Mouse (Mus musculus): ENCODE data around the gene Macrod2.

Macrod2 gene

DNA sequence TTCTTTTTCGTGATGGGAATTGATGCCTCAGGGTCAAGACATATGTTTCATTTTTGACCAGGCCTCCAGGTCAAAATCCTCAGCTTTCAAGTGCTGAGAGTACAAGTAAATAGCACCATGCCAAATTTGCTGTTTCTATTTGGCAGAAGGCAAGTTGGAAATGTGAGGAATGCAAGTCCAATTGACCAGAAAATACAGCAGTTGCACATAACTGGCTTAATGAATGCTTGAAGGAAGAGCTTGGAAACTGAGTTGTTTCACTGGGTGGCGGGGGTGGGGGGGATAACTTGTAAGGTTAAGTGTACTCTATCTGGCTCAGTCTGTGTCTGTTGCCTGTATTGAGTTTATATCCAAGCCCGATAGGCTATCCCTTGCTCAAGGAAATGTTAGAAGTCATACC lies 913.3 kb downstream of the Macrod2 start:
- no peak for DNase-seq (ENCODE audit: low spot score)

- no peak for DNase-seq (ENCODE audit: low spot score)
Measured at GRCm38 (mm10) chr2:141312136-141312948, 917.2 kb downstream of the Macrod2 start.

- DNase-seq (ENCODE audit: low spot score) = no peak
Measured at GRCm38 (mm10) chr2:141315349-141315748, 920.2 kb downstream of the Macrod2 start.

DNA sequence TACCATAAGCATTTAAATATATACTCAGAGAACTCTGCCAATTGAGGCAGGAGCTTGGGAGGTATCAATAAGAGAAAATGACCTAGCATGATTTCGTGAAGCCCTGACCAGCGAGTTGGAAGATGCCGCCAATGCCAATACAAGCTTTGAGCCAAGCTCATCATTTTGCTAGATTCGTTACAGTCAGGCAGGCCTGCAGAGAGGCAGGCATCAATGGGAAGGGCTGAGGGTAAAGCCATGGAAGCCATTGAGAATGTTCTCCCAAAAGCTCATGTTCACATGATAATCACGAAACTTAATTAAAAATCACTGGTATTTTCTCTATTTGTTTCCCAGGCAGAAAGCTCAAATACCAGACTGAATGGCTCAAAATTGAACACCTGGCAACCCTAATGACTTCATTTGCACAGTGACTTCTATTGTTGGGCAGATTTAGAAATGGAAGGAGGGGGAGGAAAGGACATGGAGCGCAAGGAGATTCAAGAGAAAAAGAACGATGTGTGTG lies 928.9 kb downstream of the Macrod2 start:
- DNase-seq (ENCODE audit: low spot score) = no peak

GRCm38 (mm10) chr2:141327296-141327695 lies 932.2 kb downstream of the Macrod2 start:
- peak; percentile 7 for DNase-seq (ENCODE audit: low spot score)

GRCm38 (mm10) chr2:141337708-141338107 lies 942.6 kb downstream of the Macrod2 start:
- DNase-seq (ENCODE audit: low spot score) = no peak

DNA sequence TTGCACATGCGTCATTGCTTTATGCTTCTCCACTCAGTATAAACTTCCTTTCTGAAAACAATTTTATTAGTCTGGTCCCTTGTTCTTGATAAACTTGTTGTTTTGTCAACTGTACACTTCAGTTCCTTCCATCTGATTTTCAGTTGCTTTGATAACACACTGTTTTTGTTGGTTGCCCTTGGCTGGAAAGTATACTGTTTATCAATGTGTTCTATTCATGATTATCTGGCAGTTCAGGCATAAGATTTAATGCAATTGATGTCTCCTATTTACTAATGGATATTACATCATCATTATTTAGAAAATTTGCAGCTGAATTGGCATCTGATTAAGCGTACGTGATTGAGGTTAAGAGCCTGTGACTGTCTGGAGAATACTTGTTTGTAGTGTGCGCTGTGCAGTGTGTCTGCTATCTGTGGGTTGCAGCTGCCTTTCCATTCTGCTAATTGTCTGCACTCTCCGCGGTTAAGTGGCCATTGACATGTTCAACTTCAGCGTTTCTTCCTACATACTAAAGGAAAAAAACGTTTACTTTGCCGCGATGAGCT lies 949.0 kb downstream of the Macrod2 start:
- no peak for DNase-seq (ENCODE audit: low spot score)

DNA sequence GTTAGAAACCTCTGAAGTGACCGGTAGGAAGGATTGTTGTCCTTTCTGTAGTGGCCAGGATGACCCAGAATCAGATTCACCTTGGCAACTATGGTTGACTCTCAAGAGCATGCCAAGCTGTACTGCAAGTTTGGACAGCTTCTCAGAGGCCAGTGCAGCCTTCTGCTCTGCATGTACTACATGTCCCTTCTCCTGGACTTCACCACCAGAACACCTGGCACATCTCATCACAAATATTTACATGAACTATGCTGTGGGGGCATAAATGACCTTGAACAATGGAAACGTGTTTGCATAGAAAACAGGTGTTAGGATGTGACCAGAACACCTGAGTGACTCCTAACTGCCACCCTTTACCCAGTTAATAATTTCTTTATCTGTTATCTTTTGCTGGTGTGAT lies 957.5 kb downstream of the Macrod2 start:
- DNase-seq (ENCODE audit: low spot score) = no peak

DNA sequence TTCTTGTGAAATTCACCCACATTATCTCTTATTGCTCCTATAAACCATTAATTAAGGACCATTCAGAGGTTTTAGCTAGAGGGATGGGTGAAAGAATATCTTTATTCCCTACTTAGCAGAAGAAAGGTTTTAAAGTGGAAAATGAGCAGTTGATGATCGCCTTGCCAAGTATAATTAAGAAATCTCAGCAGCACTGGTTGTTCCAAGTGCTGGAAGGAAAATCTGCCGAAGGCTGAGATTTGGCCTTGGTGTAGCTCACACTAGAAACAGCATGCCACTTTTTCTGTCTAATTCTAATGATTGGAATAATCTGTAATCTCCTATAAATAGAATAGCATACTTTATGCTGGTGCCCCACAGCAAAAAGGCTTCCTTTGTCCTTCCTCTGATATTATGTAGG lies 993.5 kb downstream of the Macrod2 start:
- no peak for DNase-seq (ENCODE audit: low spot score)

DNA sequence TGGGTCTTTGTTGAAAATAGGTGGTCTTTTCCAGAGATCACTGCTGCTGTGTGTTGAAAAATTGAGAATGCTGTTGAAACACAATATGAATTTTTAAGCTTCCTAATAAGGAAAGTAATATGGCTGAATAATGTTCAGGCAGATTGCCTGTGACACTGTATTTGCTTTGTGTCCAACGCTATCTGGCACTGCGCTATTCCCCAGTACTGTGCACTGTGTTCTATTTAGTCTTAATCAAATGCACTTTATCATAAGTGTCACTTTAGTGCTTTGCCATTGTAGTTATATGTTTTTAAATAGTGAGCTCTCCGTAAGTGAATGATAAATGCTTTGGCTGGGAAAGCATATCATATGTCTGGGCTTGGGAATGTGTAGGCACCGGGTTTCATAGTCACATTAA lies 996.1 kb downstream of the Macrod2 start:
- DNase-seq (ENCODE audit: low spot score) = no peak

DNA sequence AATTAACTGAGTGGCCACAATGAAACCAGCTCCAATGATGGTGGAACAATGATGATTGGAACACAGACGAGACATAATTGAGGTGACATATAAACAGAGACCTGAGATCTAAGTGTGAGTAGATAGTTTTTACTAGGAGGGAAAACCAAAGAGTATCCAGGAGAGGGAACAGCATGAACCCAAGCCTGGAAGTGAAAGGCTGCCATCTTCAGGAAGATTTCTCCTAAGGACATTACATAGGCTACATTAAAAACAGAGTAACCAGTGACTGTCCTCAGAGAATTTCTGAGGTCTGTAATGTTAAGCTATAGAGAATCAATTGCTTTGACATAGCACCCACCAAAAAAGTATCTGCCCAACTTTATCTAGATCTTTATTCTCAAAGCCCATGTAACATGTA lies 999.7 kb downstream of the Macrod2 start:
- no peak for DNase-seq (ENCODE audit: low spot score)

GRCm38 (mm10) chr2:141408766-141409165 lies 1013.7 kb downstream of the Macrod2 start:
- no peak for DNase-seq (ENCODE audit: low spot score)

GRCm38 (mm10) chr2:141416436-141416835 lies 1021.3 kb downstream of the Macrod2 start:
- DNase-seq (ENCODE audit: low spot score) = no peak

GRCm38 (mm10) chr2:141416855-141417544 lies 1021.9 kb downstream of the Macrod2 start:
- DNase-seq (ENCODE audit: low spot score) = no peak

DNA sequence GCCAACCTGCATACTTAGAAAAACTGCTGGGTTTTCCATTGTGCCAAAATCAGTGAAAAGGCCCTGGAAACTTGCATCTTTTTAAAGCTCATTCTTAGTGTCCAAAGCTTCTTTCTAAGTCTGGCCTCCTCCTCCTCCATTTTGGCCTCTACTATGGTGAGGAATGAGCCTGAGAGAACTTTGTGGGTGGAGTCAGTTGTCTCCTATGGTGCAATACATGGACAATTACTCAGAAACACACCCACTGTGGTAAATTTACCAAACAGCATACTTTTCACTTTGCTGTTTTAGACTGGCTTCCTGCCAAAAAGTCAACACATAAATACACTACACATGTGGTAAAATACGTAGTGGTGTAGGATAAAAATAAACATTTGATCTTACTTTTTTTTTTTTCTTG lies 1024.7 kb downstream of the Macrod2 start:
- DNase-seq (ENCODE audit: low spot score) = no peak

- DNase-seq (ENCODE audit: low spot score) = no peak
Measured at GRCm38 (mm10) chr2:141434084-141434483, 1039.0 kb downstream of the Macrod2 start.

- DNase-seq (ENCODE audit: low spot score) = peak; percentile 22
Measured at GRCm38 (mm10) chr2:141434731-141435570, 1039.8 kb downstream of the Macrod2 start.

- no peak for DNase-seq (ENCODE audit: low spot score)
Measured at GRCm38 (mm10) chr2:141441896-141442295, 1046.8 kb downstream of the Macrod2 start.

GRCm38 (mm10) chr2:141449078-141449680 lies 1054.1 kb downstream of the Macrod2 start:
- DNase-seq (ENCODE audit: low spot score) = no peak

DNA sequence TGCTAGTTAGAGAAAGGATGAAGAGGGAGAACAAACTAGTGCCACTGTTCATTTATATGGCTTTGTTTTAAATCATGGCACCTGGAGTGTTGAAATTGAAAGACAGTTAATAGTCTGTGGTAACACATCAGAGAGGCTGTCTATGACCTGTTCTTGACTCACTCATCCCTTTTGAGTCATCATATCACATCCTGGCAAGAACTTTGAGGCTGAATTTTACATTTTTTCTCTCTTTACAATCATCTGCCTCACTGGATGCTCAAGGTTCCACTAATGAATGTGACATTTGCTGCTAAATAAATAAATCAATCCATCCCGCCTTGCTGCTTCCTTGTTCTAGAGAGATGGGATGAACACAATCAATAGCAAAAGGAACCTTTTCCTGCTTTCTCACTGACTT lies 1068.8 kb downstream of the Macrod2 start:
- DNase-seq (ENCODE audit: low spot score) = no peak

- DNase-seq (ENCODE audit: low spot score) = no peak
Measured at GRCm38 (mm10) chr2:141472791-141473190, 1077.7 kb downstream of the Macrod2 start.

DNA sequence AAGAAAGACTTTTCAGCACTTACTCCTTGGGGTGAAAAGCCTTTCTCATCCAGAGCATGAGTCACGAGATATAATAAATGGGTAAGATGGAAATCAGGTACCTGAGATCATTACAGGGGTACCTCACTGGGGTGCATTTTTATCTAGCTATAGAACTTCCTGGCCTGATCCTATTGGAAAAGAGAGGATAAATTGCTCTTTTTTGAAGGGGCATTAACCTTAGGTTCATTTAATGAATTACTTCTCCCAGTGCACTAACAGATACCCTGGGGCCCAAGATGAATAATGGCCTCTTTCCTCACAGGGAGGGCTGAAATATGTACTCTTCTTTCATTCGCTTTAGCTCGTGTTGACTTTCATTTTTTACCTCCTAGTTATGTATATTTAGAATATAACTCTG lies 1082.5 kb downstream of the Macrod2 start:
- no peak for DNase-seq (ENCODE audit: low spot score)

All from left cerebral cortex, adult 11 months (tissue).